Mouse (Mus musculus) ES-E14 (cell line): ENCODE data around the gene Slc25a5. TPM values are rescaled to one million over a fixed set of nuclear protein-coding genes. Genes with fewer than 3 reads are reported as not detected.

Experiments used
- DNase-seq: peaks from one replicate; pipeline ENCODE4 v3.0.0-alpha.2; 2013; ENCODE audit warnings: low read depth, low spot score
- H3K27ac ChIP-seq: 2 replicates; pipeline ENCODE4 v1.5.1; 2012; ENCODE audit warnings: low read depth, mild to moderate bottlenecking, low read length, moderate library complexity, mixed read lengths; ENCODE audit not compliant: poor library complexity, insufficient read depth, severe bottlenecking
- H3K36me3 ChIP-seq: 2 replicates; pipeline ENCODE4 v1.6.1; 2012; ENCODE audit warnings: mild to moderate bottlenecking, low read length, moderate library complexity, mixed read lengths; ENCODE audit not compliant: control insufficient read depth, poor library complexity, insufficient read depth, severe bottlenecking
- H3K4me1 ChIP-seq, 2 experiments: fragments of 150-350 bp in 1 of 2; sonication (generic) in 1 of 2; 2 replicates each; pipeline ENCODE4 v1.6.1; 2012; ENCODE audit warnings: low read length in 2 of 2, mild to moderate bottlenecking in 1 of 2, mixed read lengths in 1 of 2; ENCODE audit not compliant: control insufficient read depth in 2 of 2, insufficient read depth in 2 of 2, poor library complexity in 1 of 2
- H3K4me3 ChIP-seq, 2 experiments: fragments of 150-350 bp in 1 of 2; sonication (generic) in 1 of 2; 2 replicates each; pipeline ENCODE4 v1.5.1; 2012; ENCODE audit warnings: low read length in 2 of 2, low read depth in 1 of 2, mild to moderate bottlenecking in 1 of 2, mixed read lengths in 1 of 2; ENCODE audit not compliant: insufficient read depth in 1 of 2, poor library complexity in 1 of 2, severe bottlenecking in 1 of 2
- H3K9ac ChIP-seq: 2 replicates; pipeline ENCODE4 v1.6.1; 2012; ENCODE audit warnings: low read depth, mild to moderate bottlenecking, low read length, mixed read lengths; ENCODE audit not compliant: poor library complexity, insufficient read depth, severe bottlenecking
- H3K9me3 ChIP-seq: fragments of 150-350 bp; sonication (generic); 2 replicates; pipeline ENCODE4 v1.6.1; 2012; ENCODE audit warnings: low read depth, mild to moderate bottlenecking, low read length; ENCODE audit not compliant: control insufficient read depth, insufficient read depth
- HCFC1 ChIP-seq: IDR thresholded peaks from 2 replicates; pipeline ENCODE4 v1.6.1; 2012; ENCODE audit warnings: low read length, inconsistent platforms, borderline replicate concordance; ENCODE audit not compliant: insufficient read depth
- MAFK ChIP-seq: IDR thresholded peaks from 2 replicates; pipeline ENCODE4 v1.6.1; 2014; ENCODE audit warnings: mild to moderate bottlenecking, low read depth, low read length, inconsistent platforms; ENCODE audit not compliant: insufficient read depth
- ZC3H11A ChIP-seq: IDR thresholded peaks from 2 replicates; pipeline ENCODE4 v1.6.1; 2012; ENCODE audit warnings: low read depth, mild to moderate bottlenecking, inconsistent platforms, low read length, borderline replicate concordance
- ZNF384 ChIP-seq: IDR thresholded peaks from 2 replicates; pipeline ENCODE4 v1.6.1; 2012; ENCODE audit warnings: low read depth, low read length, inconsistent platforms
- in situ Hi-C, 2 experiments: fragments of 600-800 bp; cut with MboI; formaldehyde crosslinking; loops; one replicate each; pipeline ENCODE4 v1.15.1; 2025; ENCODE audit warnings: low sequenced_read_pairs in 2 of 2, inconsistent platforms in 1 of 2; ENCODE audit not compliant: unreplicated experiment in 2 of 2
- total RNA-seq: library from RNA; depleted of rRNA; stranded (reverse); fragments of 300-350 nt; gene quantifications from 2 replicates; pipeline ENCODE4 v1.2.3, GENCODE M21; 2012; rRNA removed

The Slc25a5 gene
- total RNA-seq, 1 experiment, result 605 TPM

DNA sequence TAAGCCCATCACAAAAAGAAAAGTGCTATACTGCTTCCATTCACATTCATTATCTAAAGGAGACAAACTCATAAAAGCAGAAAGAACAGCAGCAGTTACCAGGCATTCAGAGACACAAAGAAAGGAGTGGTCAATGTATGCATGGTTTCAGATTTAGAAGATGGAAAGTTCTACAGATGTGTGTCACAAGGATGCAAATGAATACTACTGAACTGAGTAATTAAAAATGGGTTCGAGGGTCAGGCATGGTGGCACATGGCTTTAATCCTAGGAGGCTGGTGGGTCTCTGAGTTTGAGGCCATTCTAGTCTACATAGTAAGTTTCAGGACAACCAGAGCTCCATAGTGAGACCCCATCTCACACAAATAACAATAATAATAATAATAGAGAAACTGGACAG, 51.7 kb downstream of the Slc25a5 start:
- Histone ChIP-seq H3K36me3 (no peaks in the 10 kb centered on the region; the same call in 1 of the 2 replicates), H3K27ac (no peak overlapping the region), H3K4me3 (no peak overlapping the region), H3K9ac (no peak overlapping the region), H3K9me3 (no peaks in the 10 kb centered on the region), H3K4me1 (no peaks in the 10 kb centered on the region)
- in situ Hi-C loops, result no loop called here
- no peak for TF ChIP-seq MAFK
- TF ChIP-seq HCFC1, result no peak
- TF ChIP-seq ZC3H11A, result no peak
- TF ChIP-seq ZNF384, result no peak
- DNase-seq, result no peak

Other genes with a start within 250 kb of the Slc25a5 start
- 195 and 225 TPM in 2 replicates for gene Pgrmc1, start 197.4 kb upstream of the Slc25a5 start, total RNA-seq
- 3.5 and 4.0 TPM in 2 replicates for gene Akap17b, start 150.3 kb upstream of the Slc25a5 start, total RNA-seq
- 2.1 and 3.1 TPM in 2 replicates for gene Slc25a43, start 52.0 kb upstream of the Slc25a5 start, total RNA-seq
- gene Ube2a, start 78.2 kb downstream of the Slc25a5 start, total RNA-seq, result 57.3 and 77.3 TPM in 2 replicates
- 27.4 and 30.2 TPM in 2 replicates for gene C330007P06Rik, start 78.5 kb downstream of the Slc25a5 start, total RNA-seq
- 9.3 and 12.5 TPM in 2 replicates for gene Nkrf, start 107.2 kb downstream of the Slc25a5 start, total RNA-seq
- 6.4 TPM in 2 replicates for gene Sept6, start 196.1 kb downstream of the Slc25a5 start, total RNA-seq